Mouse (Mus musculus) thymus, adult 2 months (tissue): ENCODE measurements around the gene Cebpz.

Experiments used
- CTCF ChIP-seq: fragments of 200-500 bp; IDR thresholded peaks from 2 replicates; pipeline ENCODE4 v1.5.1; 2012; ENCODE audit warnings: mild to moderate bottlenecking, control low read depth, low read length, moderate library complexity, borderline replicate concordance; ENCODE audit not compliant: control insufficient read depth, poor library complexity, insufficient read depth; ENCODE audit errors: extremely low read depth
- POLR2A ChIP-seq: fragments of 200-500 bp; IDR thresholded peaks from 2 replicates; pipeline ENCODE4 v1.6.1; 2012; ENCODE audit warnings: mild to moderate bottlenecking, low read length, control low read depth, moderate library complexity; ENCODE audit not compliant: control insufficient read depth, poor library complexity, insufficient read depth; ENCODE audit errors: extremely low read depth

- no peak for TF ChIP-seq CTCF
- no peak for TF ChIP-seq POLR2A
Measured at GRCm38 (mm10) chr17:78916899-78917298, 20.0 kb downstream of the Cebpz start.
